12 mouse cellular contexts compared by ENCODE assay signal in the genomic region with DNA sequence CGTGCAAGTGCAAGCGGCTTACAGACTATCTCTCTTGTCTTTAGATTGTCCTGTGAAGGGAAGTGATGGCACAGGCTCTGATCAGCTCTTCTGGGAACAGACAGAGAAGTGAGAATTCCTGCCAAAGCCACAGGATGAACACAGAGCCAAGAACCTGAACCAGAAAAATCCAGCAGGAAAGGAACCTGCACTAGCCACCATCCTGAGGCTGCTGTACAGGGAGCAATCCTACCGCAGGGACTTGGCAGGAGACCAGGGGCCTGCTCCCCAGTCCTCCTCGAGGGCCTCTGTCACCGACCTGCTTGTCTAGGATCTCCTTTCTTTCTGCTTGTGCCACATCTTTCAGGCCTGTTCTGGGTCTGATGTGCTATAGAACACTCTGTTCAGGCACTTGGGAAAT.
A peak's percentile ranks its signal among the peaks of the same experiment; 100 is the strongest.
DNase-seq lines count a peak whose midpoint lies in the region; ATAC-seq lines count a peak whose summit lies in the region.
"Had no signal": no experiment of that assay in that cellular context is flagged by ENCODE, and none has a peak within 500 bp of the region (broad histone marks: within the 10 kb centered on the region; RNA-seq: fewer than 3 reads in every experiment).

No protein-coding gene starts in this region.

- H3K4me1 ChIP-seq in hindbrain, embryonic 11.5 days (replicated peaks; ENCODE audit: control insufficient read depth, insufficient read depth, low read length) = peaks cover 38% of the 10 kb centered on the region
- peaks cover 16% of the 10 kb centered on the region; the same call in 1 of the 2 replicates for H3K4me1 ChIP-seq in midbrain, embryonic 16.5 days (ENCODE audit: control insufficient read depth, insufficient read depth, low read length)

- DNase-seq in frontal cortex, postnatal 25 days (ENCODE audit: low spot score in 2 of 2) = no peak
- DNase-seq in cerebellum, postnatal 14 days = peak; percentile 67 to 74
- no peak for DNase-seq in hindbrain, embryonic 11.5 days (ENCODE audit: low spot score)
- no peak for DNase-seq in heart, postnatal 4 days
- DNase-seq in spleen, adult 12 weeks (ENCODE audit: low spot score) = no peak
- no peak for DNase-seq in natural killer cell, adult 2 months (ENCODE audit: low spot score in 2 of 2)
- DNase-seq: heart, adult 2 months had no signal

- H3K4me3 ChIP-seq in hindbrain, embryonic 11.5 days (ENCODE audit: low read depth, low read length) = no peak overlapping the region
- H3K4me3 ChIP-seq in midbrain, embryonic 16.5 days (ENCODE audit: low read depth, low read length) = no peak overlapping the region
- H3K4me3 ChIP-seq: embryonic facial prominence, embryonic 10.5 days; heart, adult 2 months had no signal

- peaks cover 24% of the 10 kb centered on the region for H3K27me3 ChIP-seq in hindbrain, embryonic 11.5 days (ENCODE audit: control insufficient read depth, insufficient read depth, low read length)
- no peaks in the 10 kb centered on the region; the same call in 1 of the 2 replicates for H3K27me3 ChIP-seq in midbrain, embryonic 16.5 days (ENCODE audit: control insufficient read depth, insufficient read depth, low read depth, low read length)

- WGBS in hindbrain, embryonic 11.5 days = 21% methylated on average over 5 of the region's 5 CpGs
- WGBS in midbrain, embryonic 16.5 days = 15% methylated on average over 5 of the region's 5 CpGs

- H3K9ac ChIP-seq in hindbrain, embryonic 11.5 days (ENCODE audit: low read depth, low read length) = peak overlapping the region; percentile 1; the same call in 1 of the 2 replicates
- no peak overlapping the region for H3K9ac ChIP-seq in midbrain, embryonic 16.5 days (ENCODE audit: low read depth, low read length)

- H3K4me2 ChIP-seq in hindbrain, embryonic 11.5 days (replicated peaks; ENCODE audit: low read depth, low read length) = no peak overlapping the region; the same call in 1 of the 2 replicates
- H3K4me2 ChIP-seq in midbrain, embryonic 16.5 days (ENCODE audit: low read length) = no peak overlapping the region

- H3K27ac ChIP-seq in hindbrain, embryonic 11.5 days (ENCODE audit: low read depth, low read length) = peak overlapping the region; percentile 97
- peak overlapping the region; percentile 38 for H3K27ac ChIP-seq in midbrain, embryonic 16.5 days (ENCODE audit: low read length)
- H3K27ac ChIP-seq: heart, adult 2 months had no signal

- H3K36me3 ChIP-seq in hindbrain, embryonic 11.5 days (ENCODE audit: control insufficient read depth, insufficient read depth, low read length) = no peaks in the 10 kb centered on the region
- H3K36me3 ChIP-seq in midbrain, embryonic 16.5 days (ENCODE audit: control insufficient read depth, insufficient read depth, low read length) = no peaks in the 10 kb centered on the region
- H3K36me3 ChIP-seq: embryonic facial prominence, embryonic 10.5 days had no signal

- no peaks in the 10 kb centered on the region for H3K9me3 ChIP-seq in hindbrain, embryonic 11.5 days (ENCODE audit: control insufficient read depth, low read length)
- H3K9me3 ChIP-seq in midbrain, embryonic 16.5 days (replicated peaks; ENCODE audit: control insufficient read depth, low read length, poor library complexity, severe bottlenecking) = no peaks in the 10 kb centered on the region
- H3K9me3 ChIP-seq: embryonic facial prominence, embryonic 10.5 days had no signal

- ATAC-seq in frontal cortex, adult (ENCODE audit: low TSS enrichment) = peak; percentile 22; the same call in 1 of the 2 replicates
- no peak for ATAC-seq in hindbrain, embryonic 11.5 days (ENCODE audit: low FRiP score)
- no peak for ATAC-seq in midbrain, embryonic 16.5 days
- ATAC-seq: inflammation-experienced regulatory T-cells, adult 6 months; lung, postnatal 0 days had no signal

Comparison
In these comparisons a context has a peak if more than half of its experiments do, and no peak if none do; other contexts are left out.
1. DNase-seq: peak in cerebellum, postnatal 14 days (2 of 2); none in frontal cortex, postnatal 25 days (0 of 2), hindbrain, embryonic 11.5 days (single experiment), heart, postnatal 4 days (single experiment), spleen, adult 12 weeks (single experiment) and natural killer cell, adult 2 months (0 of 2).